Mouse (Mus musculus) intestine, postnatal 0 days (tissue): ENCODE measurements at regions not wholly inside any gene's neighbourhood (a gene's known extent, or its start where the extent isn't known, plus 50 kb on each side); places are given as distances from the start of the nearest gene placed in this dataset.

Source experiments
- ATAC-seq: fragments of 200-750 bp; cut with Nextera tagmentation; 2 replicates; pipeline ENCODE4 v1.8.0; 2017; ENCODE audit warnings: mild to moderate bottlenecking, moderate TSS enrichment, moderate library complexity
- H3K27ac ChIP-seq: fragments of 300-500 bp; sonication (generic); 2 replicates; pipeline ENCODE4 v1.5.1; 2014; ENCODE audit warnings: mild to moderate bottlenecking, low read depth, low read length, moderate library complexity
- H3K27me3 ChIP-seq: fragments of 300-500 bp; sonication (generic); replicated peaks from 2 replicates; pipeline ENCODE4 v1.6.1; 2014; ENCODE audit warnings: low read length, mixed read lengths; ENCODE audit not compliant: control insufficient read depth, insufficient read depth
- H3K36me3 ChIP-seq: fragments of 300-500 bp; sonication (generic); 2 replicates; pipeline ENCODE4 v1.6.1; 2014; ENCODE audit warnings: mild to moderate bottlenecking, moderate library complexity; ENCODE audit not compliant: control insufficient read depth, insufficient read depth
- H3K4me1 ChIP-seq: fragments of 300-500 bp; sonication (generic); replicated peaks from 2 replicates; pipeline ENCODE4 v1.6.1; 2014; ENCODE audit warnings: antibody characterized with exemption, low read length, mixed read lengths; ENCODE audit not compliant: control insufficient read depth, insufficient read depth
- H3K4me2 ChIP-seq: fragments of 300-500 bp; sonication (generic); replicated peaks from 2 replicates; pipeline ENCODE4 v1.6.1; 2014; ENCODE audit warnings: low read depth, mild to moderate bottlenecking, moderate library complexity
- H3K4me3 ChIP-seq: fragments of 300-500 bp; sonication (generic); 2 replicates; pipeline ENCODE4 v1.5.1; 2014; ENCODE audit warnings: low read depth, low read length
- H3K9ac ChIP-seq: fragments of 300-500 bp; sonication (generic); 2 replicates; pipeline ENCODE4 v1.6.1; 2014; ENCODE audit warnings: mild to moderate bottlenecking, low read depth, low read length
- H3K9me3 ChIP-seq: fragments of 300-500 bp; sonication (generic); 2 replicates; pipeline ENCODE4 v1.6.1; 2016; ENCODE audit warnings: mixed run types; ENCODE audit not compliant: control insufficient read depth
- CTCF ChIP-seq: sonication (generic); IDR thresholded peaks from 2 replicates; pipeline ENCODE4 v1.5.1; 2016; ENCODE audit warnings: low read depth, mild to moderate bottlenecking, control low read depth, antibody characterized with exemption, moderate library complexity
- WGBS: fragments of 180-500 bp; shearing (Covaris S2); extraction: QIAGEN DNeasy Blood & Tissue Kit; methylation state at CpG from one replicate; pipeline ENCODE4 v1.1.7; 2014; 5-methylcytosine and 5-hydroxymethylcytosine counted together

GRCm38 (mm10) chr4:50291397-50291945 lies 445.9 kb upstream of the Grin3a start:
- no peak overlapping the region for H3K4me2 ChIP-seq
- no peaks in the 10 kb centered on the region for H3K9me3 ChIP-seq
- H3K9ac ChIP-seq: no peak overlapping the region
- no peaks in the 10 kb centered on the region for H3K36me3 ChIP-seq
- no peak for TF ChIP-seq CTCF
- H3K27me3 ChIP-seq: no peaks in the 10 kb centered on the region
- 32% methylated on average over 3 of the region's 3 CpGs for WGBS
- H3K27ac ChIP-seq: no peak overlapping the region
- H3K4me1 ChIP-seq: no peaks in the 10 kb centered on the region
- H3K4me3 ChIP-seq: no peak overlapping the region
- ATAC-seq: no peak

GRCm38 (mm10) chr4:50286602-50287001 lies 441.1 kb upstream of the Grin3a start:
- Histone ChIP-seq H3K9me3 (no peaks in the 10 kb centered on the region), H3K36me3 (no peaks in the 10 kb centered on the region), H3K4me3 (no peak overlapping the region), H3K27ac (no peak overlapping the region), H3K27me3 (no peaks in the 10 kb centered on the region), H3K9ac (no peak overlapping the region), H3K4me1 (no peaks in the 10 kb centered on the region), H3K4me2 (no peak overlapping the region)
- peak; percentile 57 for TF ChIP-seq CTCF
- ATAC-seq: no peak
- 72% methylated on average over 2 of the region's 2 CpGs for WGBS

GRCm38 (mm10) chr4:50259012-50259601 lies 413.6 kb upstream of the Grin3a start:
- 51% methylated on average over 2 of the region's 2 CpGs for WGBS
- no peak overlapping the region for H3K4me3 ChIP-seq
- no peak overlapping the region for H3K27ac ChIP-seq
- no peak overlapping the region for H3K4me2 ChIP-seq
- H3K27me3 ChIP-seq: no peaks in the 10 kb centered on the region
- ATAC-seq: no peak
- no peaks in the 10 kb centered on the region for H3K36me3 ChIP-seq
- no peak for TF ChIP-seq CTCF
- no peaks in the 10 kb centered on the region for H3K9me3 ChIP-seq
- H3K9ac ChIP-seq: no peak overlapping the region
- no peaks in the 10 kb centered on the region for H3K4me1 ChIP-seq

- 56% methylated on average over 1 of the region's 1 CpGs for WGBS
- no peak overlapping the region for H3K4me2 ChIP-seq
- no peaks in the 10 kb centered on the region for H3K9me3 ChIP-seq
- no peak overlapping the region for H3K4me3 ChIP-seq
- no peak overlapping the region for H3K27ac ChIP-seq
- no peaks in the 10 kb centered on the region for H3K36me3 ChIP-seq
- TF ChIP-seq CTCF: no peak
- no peaks in the 10 kb centered on the region for H3K4me1 ChIP-seq
- H3K9ac ChIP-seq: no peak overlapping the region
- ATAC-seq: no peak
- no peaks in the 10 kb centered on the region for H3K27me3 ChIP-seq
These were observed 396.5 kb upstream of the Grin3a start for GRCm38 (mm10) chr4:50242042-50242441.

- Histone ChIP-seq H3K4me1 (no peaks in the 10 kb centered on the region), H3K4me3 (no peak overlapping the region), H3K36me3 (no peaks in the 10 kb centered on the region), H3K27ac (no peak overlapping the region), H3K9me3 (no peaks in the 10 kb centered on the region), H3K9ac (no peak overlapping the region), H3K4me2 (no peak overlapping the region), H3K27me3 (no peaks in the 10 kb centered on the region)
- ATAC-seq: no peak
- 89% methylated on average over 2 of the region's 2 CpGs for WGBS
- TF ChIP-seq CTCF: no peak
These were observed 395.4 kb upstream of the Grin3a start for GRCm38 (mm10) chr4:50240951-50241350.

GRCm38 (mm10) chr4:50239386-50239785 lies 393.8 kb upstream of the Grin3a start:
- 86% methylated on average over 2 of the region's 2 CpGs for WGBS

More at GRCm38 (mm10) chr4:50239386-50239785, 393.8 kb upstream of the Grin3a start:
- TF ChIP-seq CTCF: no peak
- Histone ChIP-seq H3K9me3 (no peaks in the 10 kb centered on the region), H3K4me2 (no peak overlapping the region), H3K9ac (no peak overlapping the region), H3K4me1 (no peaks in the 10 kb centered on the region), H3K36me3 (no peaks in the 10 kb centered on the region), H3K4me3 (no peak overlapping the region), H3K27ac (no peak overlapping the region), H3K27me3 (no peaks in the 10 kb centered on the region)
- no peak for ATAC-seq
